ENCODE assay signal across 8 mouse cellular contexts in genomic region chr4:129541868-129542591, GRCm38 (mm10). TPM values are rescaled to one million over a fixed set of nuclear protein-coding genes. Genes with fewer than 3 reads are reported as not detected.
DNase-seq lines count a peak whose midpoint lies in the region; ATAC-seq and TF ChIP-seq lines count a peak whose summit lies in the region.
"Had no signal": no experiment of that assay in that cellular context is flagged by ENCODE, and none has a peak within 500 bp of the region (broad histone marks: within the 10 kb centered on the region; RNA-seq: fewer than 3 reads in every experiment).

No protein-coding gene starts in this region.

- H3K27me3 ChIP-seq in forebrain, postnatal 0 days (ENCODE audit: insufficient read depth, low read length), result no peaks in the 10 kb centered on the region
- no peaks in the 10 kb centered on the region for H3K27me3 ChIP-seq in kidney, postnatal 0 days (ENCODE audit: insufficient read depth, low read length)
- no peaks in the 10 kb centered on the region for H3K27me3 ChIP-seq in midbrain, embryonic 12.5 days

- peak overlapping the region; percentile 80 for H3K4me3 ChIP-seq in forebrain, postnatal 0 days (ENCODE audit: low read depth, low read length)
- H3K4me3 ChIP-seq in kidney, postnatal 0 days (replicated peaks; ENCODE audit: low read depth, low read length), result peak overlapping the region; percentile 87
- H3K4me3 ChIP-seq in midbrain, embryonic 12.5 days, result peak overlapping the region; percentile 78

- no peaks in the 10 kb centered on the region for H3K9me3 ChIP-seq in forebrain, postnatal 0 days (ENCODE audit: low read length)
- H3K9me3 ChIP-seq in kidney, postnatal 0 days (replicated peaks; ENCODE audit: low read length), result no peaks in the 10 kb centered on the region
- no peaks in the 10 kb centered on the region for H3K9me3 ChIP-seq in midbrain, embryonic 12.5 days

- WGBS in forebrain, postnatal 0 days, result under 1% methylated on average over 30 of the region's 30 CpGs
- WGBS in kidney, postnatal 0 days, result under 1% methylated on average over 30 of the region's 30 CpGs
- WGBS in midbrain, embryonic 12.5 days, result under 1% methylated on average over 30 of the region's 30 CpGs

- H3K4me2 ChIP-seq in forebrain, postnatal 0 days (ENCODE audit: low read depth), result peak overlapping the region; percentile 71
- peak overlapping the region; percentile 87 for H3K4me2 ChIP-seq in kidney, postnatal 0 days (ENCODE audit: low read length)
- peak overlapping the region; percentile 70 for H3K4me2 ChIP-seq in midbrain, embryonic 12.5 days (replicated peaks)

- peak; percentile 9 for ATAC-seq in CD4-positive, CD25-positive, alpha-beta regulatory T cell, adult 4 months
- no peak; the same call in 1 of the 2 replicates for ATAC-seq in forebrain, postnatal 0 days
- ATAC-seq in kidney, postnatal 0 days (replicated peaks; ENCODE audit: low FRiP score, low read depth), result no peak; the same call in 1 of the 2 replicates
- peak; percentile 63; the same call in 1 of the 2 replicates for ATAC-seq in midbrain, embryonic 12.5 days (ENCODE audit: low FRiP score, low read depth)

- TF ChIP-seq CTCF in forebrain, postnatal 0 days (IDR thresholded peaks at IDR 0.05; ENCODE audit: low read depth), result peak; percentile 41
- peak; percentile 48; the same call in 1 of the 2 replicates for TF ChIP-seq CTCF in kidney, postnatal 0 days (IDR thresholded peaks at IDR 0.05; ENCODE audit: low read depth)

- DNase-seq in 3T3-L1 (ENCODE audit: low read depth, low spot score), result peak; percentile 58
- DNase-seq in cerebellum, adult 18-20 months, result peak; percentile 28 to 32
- DNase-seq in forebrain, postnatal 0 days, result no peak
- DNase-seq in kidney, postnatal 0 days (ENCODE audit: low spot score), result peak; percentile 36
- peak; percentile 17 to 56 for DNase-seq in thymus, adult 18-20 months

- peak overlapping the region; percentile 64 for H3K9ac ChIP-seq in forebrain, postnatal 0 days
- peak overlapping the region; percentile 87 for H3K9ac ChIP-seq in kidney, postnatal 0 days (ENCODE audit: low read depth, low read length)
- peak overlapping the region; percentile 90 for H3K9ac ChIP-seq in midbrain, embryonic 12.5 days (replicated peaks)

- peak overlapping the region; percentile 69 for H3K27ac ChIP-seq in forebrain, postnatal 0 days (ENCODE audit: low read depth, low read length)
- peak overlapping the region; percentile 88 for H3K27ac ChIP-seq in kidney, postnatal 0 days
- peak overlapping the region; percentile 82 for H3K27ac ChIP-seq in midbrain, embryonic 12.5 days (replicated peaks)

- no peaks in the 10 kb centered on the region for H3K36me3 ChIP-seq in forebrain, postnatal 0 days (ENCODE audit: insufficient read depth)
- H3K36me3 ChIP-seq in kidney, postnatal 0 days (ENCODE audit: insufficient read depth, low read length), result no peaks in the 10 kb centered on the region
- peaks cover 14% of the 10 kb centered on the region for H3K36me3 ChIP-seq in midbrain, embryonic 12.5 days

- H3K4me1 ChIP-seq in forebrain, postnatal 0 days (ENCODE audit: insufficient read depth), result peaks cover 9% of the 10 kb centered on the region; the same call in 1 of the 2 replicates
- H3K4me1 ChIP-seq in kidney, postnatal 0 days (replicated peaks; ENCODE audit: insufficient read depth, low read length), result peaks cover 11% of the 10 kb centered on the region; the same call in 1 of the 2 replicates
- peaks cover 19% of the 10 kb centered on the region for H3K4me1 ChIP-seq in midbrain, embryonic 12.5 days

RNA-seq across cellular contexts. Expression of gene Hdac1, which starts 0.5 kb away (rescaled TPM):
- 100 to 1,000 TPM; 270 to 328 TPM for polyA plus RNA-seq in CD4-positive, CD25-positive, alpha-beta regulatory T cell, adult 4 months (2017; shearing (Covaris generic))
- 25.6 and 30.8 TPM in 2 replicates for total RNA-seq in forebrain, postnatal 0 days (2014; rRNA removed)
- 47.3 and 50.7 TPM in 2 replicates for polyA plus RNA-seq in forebrain, postnatal 0 days (2015; fragmentation: Nextera tagmentation; extraction: Ambion mirVana)
- polyA plus RNA-seq in kidney, postnatal 0 days (2015; fragmentation: Nextera tagmentation; extraction: Ambion mirVana), result 170 and 196 TPM in 2 replicates
- 188 and 190 TPM in 2 replicates for polyA plus RNA-seq in midbrain, embryonic 12.5 days (2016; fragmentation: Nextera tagmentation; extraction: Ambion mirVana)

RNA-seq across cellular contexts. Expression of gene Marcksl1, which starts 28.6 kb away (rescaled TPM):
- 1 to 10 TPM; 2.3 to 2.6 TPM for polyA plus RNA-seq in CD4-positive, CD25-positive, alpha-beta regulatory T cell, adult 4 months (2017; shearing (Covaris generic))
- 1,946 and 1,960 TPM in 2 replicates for total RNA-seq in forebrain, postnatal 0 days (2014; rRNA removed)
- 2,276 and 2,298 TPM in 2 replicates for polyA plus RNA-seq in forebrain, postnatal 0 days (2015; fragmentation: Nextera tagmentation; extraction: Ambion mirVana)
- 613 and 625 TPM in 2 replicates for polyA plus RNA-seq in kidney, postnatal 0 days (2015; fragmentation: Nextera tagmentation; extraction: Ambion mirVana)
- polyA plus RNA-seq in midbrain, embryonic 12.5 days (2016; fragmentation: Nextera tagmentation; extraction: Ambion mirVana), result 2,082 and 2,101 TPM in 2 replicates

RNA-seq across cellular contexts. Expression of gene Lck, which starts 31.4 kb away (rescaled TPM):
- polyA plus RNA-seq in CD4-positive, CD25-positive, alpha-beta regulatory T cell, adult 4 months (2017; shearing (Covaris generic)), result 1,000 to 10,000 TPM; 1,549 to 2,173 TPM
- total RNA-seq in forebrain, postnatal 0 days (2014; rRNA removed), result 13.9 and 15.3 TPM in 2 replicates
- 14.9 and 17.0 TPM in 2 replicates for polyA plus RNA-seq in forebrain, postnatal 0 days (2015; fragmentation: Nextera tagmentation; extraction: Ambion mirVana)
- polyA plus RNA-seq in kidney, postnatal 0 days (2015; fragmentation: Nextera tagmentation; extraction: Ambion mirVana), result 8.8 and 9.1 TPM in 2 replicates
- polyA plus RNA-seq in midbrain, embryonic 12.5 days (2016; fragmentation: Nextera tagmentation; extraction: Ambion mirVana), result 3.7 and 3.8 TPM in 2 replicates

RNA-seq across cellular contexts. Expression of gene Fam167b, which starts 36.3 kb away (rescaled TPM):
- polyA plus RNA-seq in CD4-positive, CD25-positive, alpha-beta regulatory T cell, adult 4 months (2017; shearing (Covaris generic)), result under 1 TPM in 1 of 2 experiments, not detected in 1; 0.86 TPM
- total RNA-seq in forebrain, postnatal 0 days (2014; rRNA removed), result not detected in 2 replicates
- polyA plus RNA-seq in forebrain, postnatal 0 days (2015; fragmentation: Nextera tagmentation; extraction: Ambion mirVana), result 0.23 TPM in 1 of 2 replicates, not detected in the other
- 39.9 and 40.3 TPM in 2 replicates for polyA plus RNA-seq in kidney, postnatal 0 days (2015; fragmentation: Nextera tagmentation; extraction: Ambion mirVana)
- polyA plus RNA-seq in midbrain, embryonic 12.5 days (2016; fragmentation: Nextera tagmentation; extraction: Ambion mirVana), result 0.54 TPM in 1 of 2 replicates, not detected in the other
- total RNA-seq: hematopoietic stem cell, adult 5-6 weeks had no signal

RNA-seq across cellular contexts. Expression of gene Fam229a, which starts 51.0 kb away (rescaled TPM):
- not detected for polyA plus RNA-seq in CD4-positive, CD25-positive, alpha-beta regulatory T cell, adult 4 months (2017; shearing (Covaris generic))
- total RNA-seq in forebrain, postnatal 0 days (2014; rRNA removed), result 1.8 TPM in 1 of 2 replicates, not detected in the other
- 1.7 and 2.6 TPM in 2 replicates for polyA plus RNA-seq in forebrain, postnatal 0 days (2015; fragmentation: Nextera tagmentation; extraction: Ambion mirVana)
- polyA plus RNA-seq in kidney, postnatal 0 days (2015; fragmentation: Nextera tagmentation; extraction: Ambion mirVana), result 0.37 and 0.78 TPM in 2 replicates
- polyA plus RNA-seq in midbrain, embryonic 12.5 days (2016; fragmentation: Nextera tagmentation; extraction: Ambion mirVana), result not detected in 2 replicates
- total RNA-seq: hematopoietic stem cell, adult 5-6 weeks had no signal

Comparison
In these comparisons a context has a peak if more than half of its experiments do, and no peak if none do; other contexts are left out.
1. ATAC-seq: peak in CD4-positive, CD25-positive, alpha-beta regulatory T cell, adult 4 months (single experiment) and midbrain, embryonic 12.5 days (single experiment); none in forebrain, postnatal 0 days (single experiment) and kidney, postnatal 0 days (single experiment).
2. RNA of gene Marcksl1, which starts 28.6 kb away (polyA plus RNA-seq): 2,276 to 2,298 TPM in forebrain, postnatal 0 days, 2,082 to 2,101 TPM in midbrain, embryonic 12.5 days and 613 to 625 TPM in kidney, postnatal 0 days; 2.3 to 2.6 TPM in CD4-positive, CD25-positive, alpha-beta regulatory T cell, adult 4 months; every median in the first group is over 100 times any median in the second.
3. RNA of gene Lck, which starts 31.4 kb away (polyA plus RNA-seq): 1,549 to 2,173 TPM in CD4-positive, CD25-positive, alpha-beta regulatory T cell, adult 4 months; 14.9 to 17.0 TPM in forebrain, postnatal 0 days, 8.8 to 9.1 TPM in kidney, postnatal 0 days and 3.7 to 3.8 TPM in midbrain, embryonic 12.5 days; every median in the first group is over 10 times any median in the second.
4. Peak in every context shown above with its lines, with median percentiles within 50 percentile points of each other: H3K27ac ChIP-seq, H3K4me2 ChIP-seq, H3K4me3 ChIP-seq and H3K9ac ChIP-seq.